Comparison of ENCODE assay signal across 10 mouse cellular contexts in the genomic region with DNA sequence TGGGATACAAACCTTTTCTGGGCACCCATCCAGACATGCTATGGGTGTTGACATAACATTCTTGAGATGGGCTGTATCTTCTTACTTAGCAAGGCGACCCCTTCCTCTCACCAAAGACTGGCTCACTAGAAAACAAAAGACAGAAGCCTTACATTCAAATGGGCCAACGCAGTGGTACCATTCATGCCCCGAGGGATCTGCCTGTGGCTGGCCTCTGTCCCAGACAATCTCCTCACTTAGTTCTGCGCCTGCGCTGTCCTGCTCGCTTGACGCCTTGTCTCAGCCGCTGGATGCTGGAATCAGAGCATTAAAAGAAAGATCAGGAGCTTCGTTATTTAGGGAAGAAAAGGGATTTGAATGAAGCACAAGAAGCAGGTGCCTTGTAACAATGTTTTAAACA. TPM values are rescaled to one million over a fixed set of nuclear protein-coding genes. Genes with fewer than 3 reads are reported as not detected.
DNase-seq lines count a peak whose midpoint lies in the region; ATAC-seq lines count a peak whose summit lies in the region.
"Had no signal": no experiment of that assay in that cellular context is flagged by ENCODE, and none has a peak within 500 bp of the region (broad histone marks: within the 10 kb centered on the region; RNA-seq: fewer than 3 reads in every experiment).

No protein-coding gene starts in this region.

- 66% methylated on average over 9 of the region's 9 CpGs for WGBS in hindbrain, embryonic 14.5 days
- WGBS in hindbrain, embryonic 11.5 days = 70% methylated on average over 9 of the region's 9 CpGs
- 47% methylated on average over 9 of the region's 9 CpGs for WGBS in heart, embryonic 16.5 days

- peak; percentile 42 for DNase-seq in hindbrain, embryonic 14.5 days (ENCODE audit: low spot score)
- DNase-seq in hindbrain, embryonic 11.5 days (ENCODE audit: low spot score) = no peak
- peak; percentile 26 for DNase-seq in urinary bladder, postnatal 14 days (ENCODE audit: low spot score)
- no peak for DNase-seq in urinary bladder, adult 2 months (ENCODE audit: low spot score)
- no peak for DNase-seq in thymus, postnatal 0 days (ENCODE audit: low spot score)

- H3K27ac ChIP-seq in hindbrain, embryonic 14.5 days = no peak overlapping the region
- H3K27ac ChIP-seq in hindbrain, embryonic 11.5 days (ENCODE audit: low read depth, low read length) = no peak overlapping the region
- H3K27ac ChIP-seq in heart, embryonic 16.5 days (ENCODE audit: low read length) = no peak overlapping the region
- H3K27ac ChIP-seq: hindbrain, embryonic 15.5 days; limb, embryonic 10.5 days; neural tube, embryonic 12.5 days had no signal

- no peak overlapping the region for H3K4me3 ChIP-seq in hindbrain, embryonic 14.5 days (replicated peaks; ENCODE audit: low read length)
- H3K4me3 ChIP-seq in hindbrain, embryonic 11.5 days (ENCODE audit: low read depth, low read length) = no peak overlapping the region
- H3K4me3 ChIP-seq in heart, embryonic 16.5 days (ENCODE audit: low read length) = no peak overlapping the region
- H3K4me3 ChIP-seq: hindbrain, embryonic 15.5 days; limb, embryonic 10.5 days; neural tube, embryonic 12.5 days had no signal

- H3K9ac ChIP-seq in hindbrain, embryonic 14.5 days = no peak overlapping the region
- H3K9ac ChIP-seq in hindbrain, embryonic 11.5 days (ENCODE audit: low read depth, low read length) = no peak overlapping the region
- H3K9ac ChIP-seq in heart, embryonic 16.5 days (ENCODE audit: low read length) = no peak overlapping the region
- H3K9ac ChIP-seq: hindbrain, embryonic 15.5 days; neural tube, embryonic 12.5 days had no signal

- no peaks in the 10 kb centered on the region for H3K27me3 ChIP-seq in hindbrain, embryonic 14.5 days (ENCODE audit: control insufficient read depth, insufficient read depth, low read length)
- H3K27me3 ChIP-seq in hindbrain, embryonic 11.5 days (ENCODE audit: control insufficient read depth, insufficient read depth, low read length) = no peaks in the 10 kb centered on the region; the same call in 1 of the 2 replicates
- no peaks in the 10 kb centered on the region for H3K27me3 ChIP-seq in heart, embryonic 16.5 days (ENCODE audit: control insufficient read depth, insufficient read depth, low read length)
- H3K27me3 ChIP-seq: hindbrain, embryonic 15.5 days; neural tube, embryonic 12.5 days had no signal

- H3K9me3 ChIP-seq in hindbrain, embryonic 14.5 days (ENCODE audit: control insufficient read depth, low read length) = no peaks in the 10 kb centered on the region
- no peaks in the 10 kb centered on the region for H3K9me3 ChIP-seq in hindbrain, embryonic 11.5 days (ENCODE audit: control insufficient read depth, low read length)
- no peaks in the 10 kb centered on the region for H3K9me3 ChIP-seq in heart, embryonic 16.5 days (replicated peaks; ENCODE audit: control insufficient read depth, low read length)
- H3K9me3 ChIP-seq: hindbrain, embryonic 15.5 days; limb, embryonic 10.5 days; neural tube, embryonic 12.5 days had no signal

- 0 out of 2 replicates have a peak, but pooled peaks cover 3% of the 10 kb centered on the region for H3K4me1 ChIP-seq in hindbrain, embryonic 14.5 days (replicated peaks; ENCODE audit: control insufficient read depth, insufficient read depth, low read length)
- H3K4me1 ChIP-seq in hindbrain, embryonic 11.5 days (replicated peaks; ENCODE audit: control insufficient read depth, insufficient read depth, low read length) = 0 out of 2 replicates have a peak, but pooled peaks cover 2% of the 10 kb centered on the region
- H3K4me1 ChIP-seq in heart, embryonic 16.5 days (ENCODE audit: control insufficient read depth, insufficient read depth, low read length) = peaks cover 24% of the 10 kb centered on the region

- no peak overlapping the region for H3K4me2 ChIP-seq in hindbrain, embryonic 14.5 days (replicated peaks)
- no peak overlapping the region for H3K4me2 ChIP-seq in hindbrain, embryonic 11.5 days (replicated peaks; ENCODE audit: low read depth, low read length)
- peak overlapping the region; percentile 1; the same call in 1 of the 2 replicates for H3K4me2 ChIP-seq in heart, embryonic 16.5 days (ENCODE audit: low read depth, low read length)
- H3K4me2 ChIP-seq: hindbrain, embryonic 15.5 days; neural tube, embryonic 12.5 days had no signal

- no peak; the same call in 1 of the 2 replicates for ATAC-seq in hindbrain, embryonic 14.5 days (ENCODE audit: low FRiP score)
- ATAC-seq in hindbrain, embryonic 11.5 days (ENCODE audit: low FRiP score) = no peak
- no peak for ATAC-seq in heart, embryonic 16.5 days (replicated peaks; ENCODE audit: extremely low read depth, insufficient read depth, low FRiP score)
- no peak for ATAC-seq in activated CD4-positive, CD25-positive, alpha-beta regulatory T cell, adult 4 months

- no peaks in the 10 kb centered on the region for H3K36me3 ChIP-seq in hindbrain, embryonic 14.5 days (replicated peaks; ENCODE audit: control insufficient read depth, insufficient read depth)
- no peaks in the 10 kb centered on the region for H3K36me3 ChIP-seq in hindbrain, embryonic 11.5 days (ENCODE audit: control insufficient read depth, insufficient read depth, low read length)
- H3K36me3 ChIP-seq in heart, embryonic 16.5 days (ENCODE audit: control insufficient read depth, insufficient read depth) = no peaks in the 10 kb centered on the region
- H3K36me3 ChIP-seq: hindbrain, embryonic 15.5 days; limb, embryonic 10.5 days; neural tube, embryonic 12.5 days had no signal

RNA-seq across cellular contexts. Expression of gene Lrrfip2, which starts 24.7 kb away (rescaled TPM):
- polyA plus RNA-seq in hindbrain, embryonic 14.5 days (2014; fragmentation: Nextera tagmentation; extraction: Ambion mirVana) = 40.5 and 48.7 TPM in 2 replicates
- polyA plus RNA-seq in hindbrain, embryonic 11.5 days (2014; fragmentation: Nextera tagmentation; extraction: Ambion mirVana) = 52.2 and 57.4 TPM in 2 replicates
- polyA plus RNA-seq in urinary bladder, adult 2 months (2012; rRNA removed) = 53.4 and 53.9 TPM in 2 replicates
- polyA plus RNA-seq in heart, embryonic 16.5 days (2015; fragmentation: Nextera tagmentation; extraction: Ambion mirVana) = 74.8 and 76.9 TPM in 2 replicates
- 10 to 100 TPM in 1 of 2 experiments, 1 to 10 TPM in 1; 8.3 to 12.2 TPM for polyA plus RNA-seq in activated CD4-positive, CD25-positive, alpha-beta regulatory T cell, adult 4 months (2017; shearing (Covaris generic))
- 24.8 and 26.6 TPM in 2 replicates for polyA plus RNA-seq in thymus, postnatal 0 days (2015; fragmentation: Nextera tagmentation; extraction: Ambion mirVana)

RNA-seq across cellular contexts. Expression of gene Ccrl2, which starts 35.3 kb away (rescaled TPM):
- 0.97 and 1.3 TPM in 2 replicates for polyA plus RNA-seq in hindbrain, embryonic 14.5 days (2014; fragmentation: Nextera tagmentation; extraction: Ambion mirVana)
- polyA plus RNA-seq in hindbrain, embryonic 11.5 days (2014; fragmentation: Nextera tagmentation; extraction: Ambion mirVana) = 0.68 and 1.7 TPM in 2 replicates
- 7.4 and 8.9 TPM in 2 replicates for polyA plus RNA-seq in urinary bladder, adult 2 months (2012; rRNA removed)
- 5.0 and 5.9 TPM in 2 replicates for polyA plus RNA-seq in heart, embryonic 16.5 days (2015; fragmentation: Nextera tagmentation; extraction: Ambion mirVana)
- 10 to 100 TPM; 17.6 to 21.9 TPM for polyA plus RNA-seq in activated CD4-positive, CD25-positive, alpha-beta regulatory T cell, adult 4 months (2017; shearing (Covaris generic))
- 1.6 and 2.5 TPM in 2 replicates for polyA plus RNA-seq in thymus, postnatal 0 days (2015; fragmentation: Nextera tagmentation; extraction: Ambion mirVana)

Comparison
In these comparisons a context has a peak if more than half of its experiments do, and no peak if none do; other contexts are left out.
1. DNase-seq: peak in hindbrain, embryonic 14.5 days (single experiment) and urinary bladder, postnatal 14 days (single experiment); none in hindbrain, embryonic 11.5 days (single experiment), urinary bladder, adult 2 months (single experiment) and thymus, postnatal 0 days (single experiment).